Mouse (Mus musculus) adrenal gland (tissue): ENCODE measurements at regions not wholly inside any gene's neighbourhood (a gene's known extent, or its start where the extent isn't known, plus 50 kb on each side); places are given as distances from the start of the nearest gene placed in this dataset.

Source experiments
- intact Hi-C: fragments of 180-260 bp; cut with DNase I; formaldehyde crosslinking; loops from one replicate; pipeline ENCODE4 v1.15.1; 2025

DNA sequence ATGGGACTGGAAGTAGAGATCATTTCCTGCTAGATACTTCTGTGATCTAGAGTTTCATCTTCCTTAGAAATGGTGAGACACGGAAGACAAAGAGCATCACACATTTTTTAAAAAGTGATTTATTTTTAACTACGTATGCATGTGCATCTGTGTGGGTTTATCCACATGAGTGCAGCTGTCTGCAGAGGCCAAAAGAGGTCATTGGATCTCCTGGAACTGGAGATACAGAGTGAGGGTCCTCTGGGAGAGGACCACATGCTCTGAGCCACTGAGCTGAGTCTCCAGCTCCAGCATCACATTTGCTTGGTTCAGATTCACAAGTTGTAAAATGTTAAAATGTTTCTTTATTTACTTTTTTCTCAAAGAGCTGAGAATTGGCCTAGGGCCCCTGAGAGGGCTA lies 166.1 kb downstream of the Gas1 start:
- intact Hi-C loops, result loop anchor here (10.0 kb wide), 1 partner anchor 116 kb away; no protein-coding TSS in a partner anchor

DNA sequence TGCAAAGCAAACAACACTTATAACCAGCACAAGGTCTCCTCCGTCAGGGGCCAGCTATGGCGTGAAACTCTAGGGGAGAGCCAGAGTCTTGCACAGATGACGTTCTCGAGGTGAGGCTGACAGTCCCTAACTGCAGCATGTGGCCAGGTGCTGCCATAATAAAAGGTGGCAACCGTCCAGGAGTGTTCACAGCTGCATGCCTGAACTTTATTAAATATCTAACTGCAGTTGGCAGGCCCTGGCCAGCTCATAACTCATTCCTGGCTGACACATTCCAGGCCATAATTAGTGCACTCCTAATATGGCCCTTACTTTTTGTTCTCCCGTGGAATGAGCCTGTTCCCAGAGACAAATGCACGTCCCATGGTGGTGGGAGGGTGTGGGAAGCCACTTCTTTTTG lies 169.6 kb downstream of the Gas1 start:
- intact Hi-C loops, result no loop called here

- intact Hi-C loops, result no loop called here
These were observed 170.1 kb downstream of the Gas1 start for GRCm38 (mm10) chr13:60007031-60007430.

- intact Hi-C loops, result no loop called here
These were observed 172.6 kb downstream of the Gas1 start for GRCm38 (mm10) chr13:60004611-60005010.

DNA sequence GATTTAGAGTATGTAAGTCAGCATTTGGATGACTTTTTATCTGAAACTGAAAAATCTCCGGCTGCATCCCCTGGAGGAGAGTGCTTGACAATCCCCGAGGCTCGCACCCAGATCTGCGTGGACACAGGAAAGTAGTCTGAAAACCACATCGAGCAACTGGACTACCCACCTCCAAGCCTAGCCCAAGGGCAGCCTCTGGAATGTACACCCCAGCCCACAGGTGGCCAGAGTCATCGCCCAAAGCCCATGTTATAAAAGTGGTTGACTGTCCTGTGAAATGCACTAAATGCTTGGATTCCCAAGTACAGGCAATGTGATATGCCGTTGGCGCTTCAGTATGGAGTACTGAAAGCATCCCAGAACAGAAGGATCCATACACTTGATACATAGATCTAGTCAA lies 175.1 kb downstream of the Gas1 start:
- intact Hi-C loops, result no loop called here

- intact Hi-C loops, result no loop called here
These were observed 175.5 kb downstream of the Gas1 start for GRCm38 (mm10) chr13:60001637-60002036.

DNA sequence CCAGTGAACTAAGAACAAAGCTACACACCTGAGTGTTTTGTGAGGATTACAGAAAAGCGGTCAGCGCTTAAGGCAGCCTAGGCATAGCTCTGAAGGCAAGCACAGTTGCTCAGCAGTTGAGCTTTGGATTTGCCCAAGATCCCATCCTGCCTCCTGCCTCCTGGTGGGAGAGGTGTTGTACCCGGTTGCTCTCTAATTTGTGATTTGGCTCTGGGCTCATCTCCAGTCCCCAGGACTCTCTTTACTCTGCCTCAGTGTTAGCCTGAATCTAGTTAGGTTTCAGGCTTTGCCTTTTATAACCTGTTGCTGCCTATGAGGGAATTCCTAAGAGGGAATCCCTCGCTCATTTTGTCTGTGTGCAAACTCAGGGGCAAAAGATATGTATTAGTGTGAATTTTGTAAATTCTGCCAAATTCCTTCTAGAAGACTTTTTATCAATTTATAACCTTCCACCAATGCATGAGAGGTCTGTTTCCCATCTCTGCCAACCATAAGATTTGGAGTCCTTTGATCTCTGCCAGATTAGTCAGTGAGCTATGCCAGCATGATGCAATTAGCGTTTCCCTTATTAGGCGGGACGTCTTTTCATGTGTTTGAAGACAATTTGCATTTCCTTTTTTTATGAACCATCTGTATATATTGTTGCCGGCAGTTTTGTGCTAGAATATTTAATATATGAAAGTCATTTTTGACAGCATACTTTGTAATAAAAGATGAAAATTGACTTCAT lies 176.4 kb downstream of the Gas1 start:
- intact Hi-C loops, result no loop called here

- intact Hi-C loops, result no loop called here
These were observed 174.5 kb upstream of the Tut7 start for GRCm38 (mm10) chr13:59997431-59997830.

GRCm38 (mm10) chr13:59996146-59996814 lies 173.3 kb upstream of the Tut7 start:
- intact Hi-C loops, result no loop called here

- intact Hi-C loops, result no loop called here
These were observed 170.0 kb upstream of the Tut7 start for GRCm38 (mm10) chr13:59992780-59993501.

- intact Hi-C loops, result no loop called here
These were observed 169.4 kb upstream of the Tut7 start for GRCm38 (mm10) chr13:59992346-59992745.

DNA sequence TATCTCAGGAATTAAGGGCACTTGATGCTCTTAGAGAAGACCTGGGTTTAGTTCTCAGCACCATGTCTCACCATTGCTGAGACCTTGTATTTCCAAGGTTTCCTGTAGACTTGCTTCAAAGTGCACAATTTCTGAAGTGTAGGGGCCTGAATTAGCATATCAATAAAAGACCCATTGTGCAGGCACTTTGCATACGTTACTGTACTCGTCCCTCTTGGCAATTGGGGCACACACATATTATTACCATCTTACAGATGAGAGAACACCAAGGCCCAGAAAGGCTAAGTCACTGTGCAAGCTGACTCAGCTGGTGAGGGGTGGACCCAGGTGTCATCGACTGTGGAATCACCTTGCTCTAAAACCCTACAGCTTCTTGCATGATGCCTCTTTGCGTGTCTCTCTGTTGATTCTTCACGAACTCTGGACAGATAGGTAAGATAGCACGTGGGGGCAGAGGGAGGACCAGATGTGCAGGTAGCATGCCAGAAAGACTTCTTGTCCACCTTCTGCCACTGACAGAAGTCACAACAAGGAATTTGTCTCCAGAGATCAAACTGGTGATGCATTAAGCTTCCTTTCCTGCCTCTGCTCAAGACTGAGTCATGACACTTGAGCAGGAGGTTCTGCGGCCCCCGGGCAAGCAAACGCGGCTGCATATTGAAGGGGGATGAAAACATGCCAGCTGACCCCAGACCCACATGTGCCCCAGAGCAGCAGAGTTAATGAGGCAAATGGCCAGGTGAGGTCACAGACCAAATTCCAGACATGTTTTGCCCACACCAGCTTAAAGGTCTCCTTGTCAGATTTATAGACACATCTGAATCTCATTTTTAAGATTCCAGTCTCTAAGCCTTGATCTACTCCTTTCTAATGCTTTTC lies 167.7 kb upstream of the Tut7 start:
- intact Hi-C loops, result no loop called here

- intact Hi-C loops, result no loop called here
These were observed 165.5 kb upstream of the Tut7 start for GRCm38 (mm10) chr13:59988393-59988965.

GRCm38 (mm10) chr13:59976425-59976824 lies 153.5 kb upstream of the Tut7 start:
- intact Hi-C loops, result no loop called here

- intact Hi-C loops, result no loop called here
These were observed 149.1 kb upstream of the Tut7 start for GRCm38 (mm10) chr13:59972093-59972427.

- intact Hi-C loops, result no loop called here
These were observed 148.5 kb upstream of the Tut7 start for GRCm38 (mm10) chr13:59971231-59972092.

DNA sequence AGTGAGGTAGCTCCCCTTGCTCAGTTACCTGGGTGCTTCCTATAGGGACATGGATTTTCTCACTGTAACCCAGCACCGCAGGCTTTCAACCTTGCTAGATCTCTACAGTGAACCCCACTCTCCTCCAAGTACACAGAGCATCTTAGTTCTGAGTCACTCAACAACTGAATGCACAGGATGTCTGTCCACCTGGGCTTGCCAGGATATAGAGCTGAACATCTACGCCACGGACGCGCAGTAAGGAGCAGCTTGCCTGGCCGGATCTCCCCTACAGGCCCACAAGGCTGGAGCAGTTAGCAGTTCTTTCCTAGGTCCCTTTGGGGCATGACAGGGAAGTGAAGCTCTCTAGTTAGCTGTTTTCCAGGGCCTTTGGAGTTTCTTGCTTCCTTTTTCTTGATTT lies 147.5 kb upstream of the Tut7 start:
- intact Hi-C loops, result no loop called here

GRCm38 (mm10) chr13:59969484-59969883 lies 146.5 kb upstream of the Tut7 start:
- intact Hi-C loops, result no loop called here

GRCm38 (mm10) chr13:59968584-59969240 lies 145.8 kb upstream of the Tut7 start:
- intact Hi-C loops, result no loop called here
